Mouse (Mus musculus): ENCODE measurements around the gene Mbd3. TPM values are rescaled to one million over a fixed set of nuclear protein-coding genes. Genes with fewer than 3 reads are reported as not detected.

The Mbd3 gene
- polyA plus RNA-seq, 1 experiment from 2014 or later: 171 TPM

DNA sequence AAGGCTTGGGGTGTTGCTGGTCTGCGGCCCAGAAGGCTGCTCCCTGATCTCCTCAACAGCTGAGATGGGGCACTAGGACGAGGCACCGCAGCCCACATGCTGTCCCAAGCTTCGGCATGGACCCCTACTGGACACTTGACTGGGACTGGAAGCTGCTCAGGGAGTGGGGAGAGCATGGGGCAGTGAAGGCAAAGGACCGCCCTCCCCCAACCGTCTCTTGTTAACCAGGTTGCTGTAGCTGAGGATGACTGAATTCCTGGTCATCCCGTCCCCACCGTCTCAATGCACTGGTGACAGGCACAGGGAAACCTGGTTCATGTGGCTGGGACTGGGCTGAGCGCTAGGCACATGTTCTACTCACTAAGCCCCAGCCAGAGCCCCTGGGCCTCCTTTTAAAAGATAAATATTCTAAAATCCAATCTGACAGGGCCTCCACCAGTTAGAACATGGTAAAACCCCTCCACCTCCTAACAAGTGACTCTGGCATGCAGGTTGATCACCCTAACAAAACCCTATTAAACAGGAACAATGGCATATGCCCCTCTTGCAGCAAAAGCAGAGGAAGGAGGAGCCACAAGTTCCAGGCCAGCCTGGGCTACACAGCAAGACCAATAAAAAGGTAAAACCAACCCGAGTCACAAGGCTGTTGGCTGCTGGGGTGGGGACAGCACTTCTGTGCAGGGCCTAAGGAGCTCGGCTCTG, 2.4 kb downstream of the Mbd3 start:
- ATAC-seq (replicated peaks; ENCODE audit: insufficient number of reproducible peaks, low FRiP score, low TSS enrichment): no peak
- peaks cover 20% of the 10 kb centered on the region for H3K4me1 ChIP-seq (ENCODE audit: control insufficient read depth, insufficient read depth, low read length)
- WGBS (ENCODE audit: insufficient replicate concordance): 86% methylated on average over 11 of the region's 11 CpGs
- H3K36me3 ChIP-seq (ENCODE audit: control insufficient read depth, insufficient read depth, low read length): peaks cover 40% of the 10 kb centered on the region
- peak overlapping the region; percentile 96 for H3K9ac ChIP-seq (ENCODE audit: low read depth, low read length)
- no peak overlapping the region for H3K27ac ChIP-seq (ENCODE audit: low read depth, low read length)
- no peaks in the 10 kb centered on the region for H3K9me3 ChIP-seq (replicated peaks; ENCODE audit: control insufficient read depth, low read length)
- peak overlapping the region; percentile 84; the same call in 1 of the 2 replicates for H3K4me3 ChIP-seq (ENCODE audit: low read depth, low read length)
- H3K4me2 ChIP-seq: peak overlapping the region; percentile 82
- H3K27me3 ChIP-seq (ENCODE audit: control insufficient read depth, insufficient read depth, low read length): no peaks in the 10 kb centered on the region

DNA sequence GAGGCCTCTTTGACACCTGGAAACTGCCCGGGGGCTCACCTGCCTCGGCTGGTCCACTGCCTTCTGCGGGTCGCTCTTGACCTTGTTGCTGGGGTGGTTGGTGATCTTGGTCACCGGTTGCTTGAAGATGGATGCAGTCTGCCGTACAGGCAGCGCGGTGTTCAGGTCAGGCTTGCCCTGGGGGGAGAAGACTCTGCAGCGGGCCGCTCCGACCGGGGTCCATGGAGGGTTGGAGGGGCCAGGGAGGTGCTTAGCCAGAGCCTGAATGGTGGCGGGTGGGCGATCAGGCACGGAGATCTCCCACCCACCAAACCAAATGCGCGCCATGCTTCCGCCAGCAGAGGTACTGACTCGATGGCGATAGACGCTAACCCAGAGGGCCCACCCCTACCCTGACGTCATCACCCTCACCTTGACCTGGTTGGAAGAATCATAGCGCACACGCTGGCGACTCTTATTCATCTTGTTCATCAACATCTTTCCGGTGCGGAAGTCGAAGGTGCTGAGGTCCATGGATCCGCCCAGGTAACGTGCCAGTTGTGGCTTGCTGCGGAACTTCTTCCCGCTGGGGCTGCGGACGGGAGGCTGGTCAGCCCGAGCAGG, 4.2 kb downstream of the Mbd3 start:
- Histone ChIP-seq H3K27ac (ENCODE audit: low read depth, low read length) (no peak overlapping the region), H3K27me3 (ENCODE audit: control insufficient read depth, insufficient read depth, low read length) (no peaks in the 10 kb centered on the region), H3K4me2 (no peak overlapping the region), H3K4me1 (ENCODE audit: control insufficient read depth, insufficient read depth, low read length) (peaks cover 14% of the 10 kb centered on the region), H3K4me3 (ENCODE audit: low read depth, low read length) (no peak overlapping the region), H3K9ac (ENCODE audit: low read depth, low read length) (no peak overlapping the region), H3K9me3 (replicated peaks; ENCODE audit: control insufficient read depth, low read length) (no peaks in the 10 kb centered on the region), H3K36me3 (ENCODE audit: control insufficient read depth, insufficient read depth, low read length) (peaks cover 43% of the 10 kb centered on the region)
- no peak for ATAC-seq (replicated peaks; ENCODE audit: insufficient number of reproducible peaks, low FRiP score, low TSS enrichment)
- 95% methylated on average over 35 of the region's 35 CpGs for WGBS (ENCODE audit: insufficient replicate concordance)

DNA sequence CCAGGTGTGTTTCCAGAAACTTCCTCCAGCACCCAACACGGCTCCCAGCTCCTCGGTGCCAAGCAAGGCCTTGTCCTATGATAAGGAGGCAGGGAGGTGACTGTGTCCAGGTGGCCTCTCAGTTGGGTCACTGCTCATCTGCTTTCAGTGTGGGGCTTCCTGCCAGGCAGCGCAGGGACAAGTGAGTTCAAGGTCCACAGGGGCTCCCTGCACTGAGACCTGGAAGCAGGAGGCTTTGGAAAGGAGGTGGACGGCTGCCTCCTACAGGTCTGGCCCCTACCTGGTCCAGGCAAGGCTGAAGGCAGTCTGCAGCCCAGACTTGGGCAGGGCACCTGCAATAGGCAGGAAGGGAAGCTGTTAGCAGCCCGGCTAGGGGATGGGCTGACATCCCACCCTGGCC, 6.7 kb downstream of the Mbd3 start:
- ATAC-seq (replicated peaks; ENCODE audit: insufficient number of reproducible peaks, low FRiP score, low TSS enrichment): no peak
- Histone ChIP-seq H3K4me3 (ENCODE audit: low read depth, low read length) (no peak overlapping the region), H3K9me3 (replicated peaks; ENCODE audit: control insufficient read depth, low read length) (no peaks in the 10 kb centered on the region), H3K4me2 (no peak overlapping the region), H3K27ac (ENCODE audit: low read depth, low read length) (no peak overlapping the region), H3K9ac (ENCODE audit: low read depth, low read length) (no peak overlapping the region), H3K27me3 (ENCODE audit: control insufficient read depth, insufficient read depth, low read length) (no peaks in the 10 kb centered on the region), H3K4me1 (ENCODE audit: control insufficient read depth, insufficient read depth, low read length) (peaks cover 17% of the 10 kb centered on the region), H3K36me3 (ENCODE audit: control insufficient read depth, insufficient read depth, low read length) (peaks cover 43% of the 10 kb centered on the region)
- 89% methylated on average over 5 of the region's 5 CpGs for WGBS (ENCODE audit: insufficient replicate concordance)

DNA sequence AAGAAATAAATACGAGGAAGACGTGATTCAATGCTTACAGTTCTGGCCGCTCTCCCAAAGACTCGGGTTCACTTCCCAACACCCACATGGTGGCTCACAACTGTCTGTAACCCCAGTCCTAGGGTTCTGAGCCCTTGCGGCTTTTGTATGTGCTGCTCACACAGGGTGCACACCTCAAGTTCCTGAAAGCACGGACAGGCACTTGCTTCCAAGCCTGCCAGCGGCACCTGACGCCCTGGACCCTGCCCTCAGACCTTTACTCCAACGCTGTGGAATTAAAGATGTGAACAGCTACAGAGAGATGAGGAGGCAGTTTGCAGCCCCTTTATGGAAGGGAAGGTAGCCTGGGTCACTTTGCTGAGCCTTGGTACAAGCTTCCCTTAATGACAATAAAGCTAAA, 8.7 kb downstream of the Mbd3 start:
- H3K4me2 ChIP-seq: no peak overlapping the region
- no peak overlapping the region for H3K27ac ChIP-seq (ENCODE audit: low read depth, low read length)
- H3K4me3 ChIP-seq (ENCODE audit: low read depth, low read length): no peak overlapping the region
- H3K27me3 ChIP-seq (ENCODE audit: control insufficient read depth, insufficient read depth, low read length): no peaks in the 10 kb centered on the region
- 82% methylated on average over 9 of the region's 9 CpGs for WGBS (ENCODE audit: insufficient replicate concordance)
- no peaks in the 10 kb centered on the region for H3K9me3 ChIP-seq (replicated peaks; ENCODE audit: control insufficient read depth, low read length)
- H3K4me1 ChIP-seq (ENCODE audit: control insufficient read depth, insufficient read depth, low read length): peaks cover 16% of the 10 kb centered on the region
- ATAC-seq (replicated peaks; ENCODE audit: insufficient number of reproducible peaks, low FRiP score, low TSS enrichment): no peak
- H3K36me3 ChIP-seq (ENCODE audit: control insufficient read depth, insufficient read depth, low read length): peaks cover 42% of the 10 kb centered on the region
- H3K9ac ChIP-seq (ENCODE audit: low read depth, low read length): no peak overlapping the region

DNA sequence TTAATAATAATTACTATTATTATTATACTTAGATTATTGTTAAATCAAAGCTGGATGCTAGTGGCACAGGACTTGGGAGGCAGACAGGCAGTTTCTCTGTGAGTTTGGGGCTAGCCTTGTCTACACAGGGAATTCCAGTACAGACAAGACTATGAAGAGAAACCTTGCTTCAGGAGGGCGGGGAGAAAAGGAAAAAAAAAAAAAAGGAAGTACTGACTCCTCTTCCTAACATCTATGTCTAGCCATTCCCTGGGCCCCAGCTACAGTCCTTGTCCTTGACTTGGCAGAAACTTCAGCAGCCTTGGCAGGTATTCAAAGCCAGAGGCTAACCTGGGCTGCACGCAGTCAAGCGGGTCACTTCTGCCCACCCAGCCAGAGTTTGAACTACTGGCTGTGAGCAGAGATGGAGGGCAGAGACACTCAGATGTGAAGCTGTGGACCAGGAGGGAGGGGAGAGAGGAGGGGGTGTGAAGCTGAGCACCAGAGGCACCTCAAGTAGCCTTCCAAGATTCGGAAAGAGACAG, 10.1 kb downstream of the Mbd3 start:
- Histone ChIP-seq H3K9ac (ENCODE audit: low read depth, low read length) (no peak overlapping the region), H3K36me3 (ENCODE audit: control insufficient read depth, insufficient read depth, low read length) (peaks cover 30% of the 10 kb centered on the region), H3K27me3 (ENCODE audit: control insufficient read depth, insufficient read depth, low read length) (no peaks in the 10 kb centered on the region), H3K27ac (ENCODE audit: low read depth, low read length) (no peak overlapping the region), H3K4me2 (no peak overlapping the region), H3K9me3 (replicated peaks; ENCODE audit: control insufficient read depth, low read length) (no peaks in the 10 kb centered on the region), H3K4me1 (ENCODE audit: control insufficient read depth, insufficient read depth, low read length) (peaks cover 30% of the 10 kb centered on the region), H3K4me3 (ENCODE audit: low read depth, low read length) (no peak overlapping the region)
- WGBS (ENCODE audit: insufficient replicate concordance): 81% methylated on average over 4 of the region's 4 CpGs
- no peak for ATAC-seq (replicated peaks; ENCODE audit: insufficient number of reproducible peaks, low FRiP score, low TSS enrichment)

DNA sequence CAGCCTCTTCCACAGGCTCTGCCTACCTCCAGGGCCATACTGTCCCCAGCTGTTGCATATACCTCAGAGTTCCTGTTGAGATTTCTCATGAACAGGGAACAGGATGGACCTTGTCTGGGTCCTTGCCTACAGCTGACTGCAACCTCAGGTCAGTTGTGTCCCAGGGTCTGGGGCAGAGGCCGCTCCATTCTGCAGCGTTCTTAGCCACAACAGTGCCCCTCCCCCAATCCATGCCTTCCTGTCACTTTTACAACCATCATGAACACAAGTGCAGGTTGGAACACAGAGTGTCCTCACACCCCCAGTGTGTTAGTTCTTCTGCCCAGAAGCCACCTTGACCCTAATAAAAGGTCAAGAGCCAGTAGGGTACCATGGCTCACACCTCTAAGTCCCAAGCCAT, 10.6 kb downstream of the Mbd3 start:
- H3K4me2 ChIP-seq: peak overlapping the region; percentile 96
- 42% methylated on average over 2 of the region's 2 CpGs for WGBS (ENCODE audit: insufficient replicate concordance)
- no peaks in the 10 kb centered on the region for H3K27me3 ChIP-seq (ENCODE audit: control insufficient read depth, insufficient read depth, low read length)
- no peak for ATAC-seq (replicated peaks; ENCODE audit: insufficient number of reproducible peaks, low FRiP score, low TSS enrichment)
- H3K9ac ChIP-seq (ENCODE audit: low read depth, low read length): no peak overlapping the region
- H3K4me1 ChIP-seq (ENCODE audit: control insufficient read depth, insufficient read depth, low read length): peaks cover 34% of the 10 kb centered on the region
- H3K4me3 ChIP-seq (ENCODE audit: low read depth, low read length): peak overlapping the region; percentile 85; the same call in 1 of the 2 replicates
- H3K36me3 ChIP-seq (ENCODE audit: control insufficient read depth, insufficient read depth, low read length): peaks cover 25% of the 10 kb centered on the region
- no peak overlapping the region for H3K27ac ChIP-seq (ENCODE audit: low read depth, low read length)
- H3K9me3 ChIP-seq (replicated peaks; ENCODE audit: control insufficient read depth, low read length): no peaks in the 10 kb centered on the region

DNA sequence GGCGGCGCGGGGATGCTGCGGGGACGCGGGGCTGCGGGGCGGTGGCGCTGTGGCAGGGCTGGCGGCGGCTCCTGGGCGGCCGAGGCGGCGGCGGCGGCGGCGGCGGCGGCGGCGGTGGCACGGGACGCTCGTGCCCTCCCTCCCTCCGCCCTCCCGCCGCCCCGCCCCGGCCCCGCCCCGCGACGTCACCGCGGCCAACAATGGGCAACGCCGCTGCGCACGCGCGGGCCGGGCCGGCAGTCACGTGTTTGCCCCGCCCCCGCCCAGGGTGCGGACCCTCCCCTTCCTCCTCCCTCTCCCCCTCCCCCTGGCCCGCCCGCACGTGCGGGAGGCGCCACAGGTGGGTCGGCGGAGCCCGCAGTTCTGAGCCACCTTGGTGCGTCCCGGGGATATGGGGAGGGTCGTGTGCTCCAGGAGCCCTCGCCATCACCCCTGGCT, 11.8 kb downstream of the Mbd3 start, which contains the start of gene Mex3d:
Gene Mex3d (minus strand): TSS at position 138 of the 438 bp plus-strand sequence.
- H3K9ac ChIP-seq (ENCODE audit: low read depth, low read length): peak within 1 kb of the TSS; percentile 95
- H3K9me3 ChIP-seq (replicated peaks; ENCODE audit: control insufficient read depth, low read length): no peaks in the 10 kb centered on the region
- H3K4me2 ChIP-seq: peak within 1 kb of the TSS; percentile 96
- peaks cover 34% of the 10 kb centered on the region for H3K4me1 ChIP-seq (ENCODE audit: control insufficient read depth, insufficient read depth, low read length)
- H3K27me3 ChIP-seq (ENCODE audit: control insufficient read depth, insufficient read depth, low read length): no peaks in the 10 kb centered on the region
- peak; percentile 56 for ATAC-seq (replicated peaks; ENCODE audit: insufficient number of reproducible peaks, low FRiP score, low TSS enrichment)
- H3K27ac ChIP-seq (ENCODE audit: low read depth, low read length): peak within 1 kb of the TSS; percentile 78
- under 1% methylated on average over 20 of the region's 61 CpGs for whole genome bisulfite sequencing (ENCODE audit: insufficient replicate concordance)
- peak within 1 kb of the TSS; percentile 85 for H3K4me3 ChIP-seq (ENCODE audit: low read depth, low read length)
- peaks cover 13% of the 10 kb centered on the region for H3K36me3 ChIP-seq (ENCODE audit: control insufficient read depth, insufficient read depth, low read length)

DNA sequence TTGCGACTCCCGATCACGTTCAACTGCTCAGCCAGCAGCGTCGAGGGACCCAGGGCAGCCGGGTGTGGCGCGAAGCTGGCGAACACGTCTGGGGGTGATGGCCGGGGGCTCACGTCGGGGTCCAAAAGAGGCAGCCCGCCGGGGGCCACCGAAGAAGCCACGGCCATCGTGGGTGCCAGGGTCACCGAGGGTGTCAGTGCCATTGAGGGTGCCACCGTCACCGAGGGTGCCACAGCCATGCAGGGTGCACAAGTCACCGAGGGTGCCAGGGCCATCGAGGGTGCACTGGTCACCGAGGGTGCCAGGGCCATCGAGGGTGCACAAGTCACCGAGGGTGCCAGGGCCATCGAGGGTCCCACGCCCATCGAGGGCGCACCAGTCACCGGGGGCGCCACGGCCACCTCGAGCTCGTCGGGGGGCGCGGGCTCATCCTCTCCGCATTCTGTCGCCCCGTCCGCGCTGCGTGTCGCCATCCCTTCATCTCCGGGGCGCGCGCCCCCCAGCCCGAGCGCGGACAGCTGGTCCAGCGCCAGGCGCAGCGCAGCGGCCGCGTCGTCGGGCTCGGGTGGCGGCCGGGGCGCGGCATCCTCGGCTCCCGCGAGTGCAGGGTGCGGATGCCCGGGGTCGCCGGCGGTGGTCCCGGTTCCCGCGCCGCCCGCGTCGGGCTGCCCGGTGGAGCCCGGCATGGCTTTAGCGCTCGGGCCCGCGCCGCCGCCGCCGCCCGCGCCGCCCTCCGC, 12.4 kb downstream of the Mbd3 start:
- H3K4me2 ChIP-seq: peak overlapping the region; percentile 96
- H3K9me3 ChIP-seq (replicated peaks; ENCODE audit: control insufficient read depth, low read length): no peaks in the 10 kb centered on the region
- peak overlapping the region; percentile 78 for H3K27ac ChIP-seq (ENCODE audit: low read depth, low read length)
- H3K9ac ChIP-seq (ENCODE audit: low read depth, low read length): peak overlapping the region; percentile 95
- H3K4me1 ChIP-seq (ENCODE audit: control insufficient read depth, insufficient read depth, low read length): peaks cover 34% of the 10 kb centered on the region
- peaks cover 12% of the 10 kb centered on the region for H3K36me3 ChIP-seq (ENCODE audit: control insufficient read depth, insufficient read depth, low read length)
- H3K4me3 ChIP-seq (ENCODE audit: low read depth, low read length): peak overlapping the region; percentile 85
- ATAC-seq (replicated peaks; ENCODE audit: insufficient number of reproducible peaks, low FRiP score, low TSS enrichment): no peak
- H3K27me3 ChIP-seq (ENCODE audit: control insufficient read depth, insufficient read depth, low read length): no peaks in the 10 kb centered on the region
- under 1% methylated on average over 63 of the region's 94 CpGs for WGBS (ENCODE audit: insufficient replicate concordance)

All from heart, embryonic 11.5 days (tissue).